Mouse (Mus musculus) spleen, adult 2 months (tissue): Measurements from ENCODE around the gene Tex45.

Experiments used
- CTCF ChIP-seq: fragments of 200-500 bp; IDR thresholded peaks from 2 replicates; pipeline ENCODE4 v1.5.1; 2011; ENCODE audit warnings: mild to moderate bottlenecking, inconsistent platforms; ENCODE audit not compliant: insufficient read depth, insufficient read length, insufficient replicate concordance; ENCODE audit errors: extremely low read depth
- POLR2A ChIP-seq: fragments of 200-500 bp; IDR thresholded peaks from 2 replicates; pipeline ENCODE4 v1.6.1; 2011; ENCODE audit warnings: low read depth, low read length, inconsistent platforms

DNA sequence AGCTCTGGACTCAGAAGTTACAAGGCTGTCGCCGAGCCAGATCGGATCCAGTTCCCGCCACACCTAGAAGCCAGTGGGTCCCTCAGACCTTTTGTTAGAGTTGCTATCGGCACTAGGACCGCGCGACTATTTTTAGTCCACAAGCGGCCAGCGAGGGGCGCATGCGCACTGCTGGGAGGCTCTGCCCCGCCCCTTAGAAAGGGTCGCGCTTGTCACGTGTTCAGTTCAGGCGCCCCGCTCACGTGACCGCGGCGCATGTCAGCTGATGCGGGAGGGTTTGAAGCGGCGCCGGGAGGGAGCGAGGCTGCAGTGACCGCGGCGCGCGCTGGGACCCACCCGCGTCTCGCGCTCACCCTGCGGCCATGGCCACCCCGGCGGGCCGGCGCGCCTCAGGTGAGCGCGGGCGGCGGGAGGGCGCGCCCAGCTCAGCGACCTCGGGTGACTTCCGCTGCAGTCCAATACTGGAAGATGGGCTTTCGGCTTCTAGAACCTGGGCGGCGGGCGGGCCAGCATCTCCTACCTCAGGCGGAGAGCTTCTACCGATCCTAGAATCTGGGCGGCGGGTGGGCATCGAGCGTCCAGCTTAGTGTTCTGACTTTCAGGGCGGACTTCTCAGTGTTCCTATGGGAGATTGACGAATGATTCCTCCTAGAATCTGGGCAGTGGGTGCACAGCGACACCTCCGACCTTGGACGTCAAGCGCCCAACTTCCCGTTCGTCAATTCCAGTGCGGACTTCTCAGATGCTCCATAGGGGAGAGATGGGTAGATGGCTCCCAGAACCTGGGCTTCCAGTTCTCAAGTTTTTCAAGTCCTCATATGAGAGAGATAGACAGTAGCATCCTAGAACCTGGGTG, 29.8 kb downstream of the Tex45 start, which contains the start of gene Mcoln1:
- TF ChIP-seq POLR2A (peak; percentile 11; the same call in 1 of the 2 replicates), CTCF (no peak)
